Mouse (Mus musculus) gastrocnemius, adult 8-10 months (tissue): Measurements from ENCODE around the gene Noxa1. TPM values are rescaled to one million over a fixed set of nuclear protein-coding genes. Genes with fewer than 3 reads are reported as not detected.

Experiments
- DNase-seq, 2 experiments: peaks; one replicate each; pipeline ENCODE4 v3.0.0; 2022; ENCODE audit warnings: low spot score in 2 of 2
- total RNA-seq, 4 experiments: library from RNA; stranded (reverse); gene quantifications; 2 replicates each; pipeline ENCODE4 v1.2.4; 2022

Noxa1 gene
- total RNA-seq, result not detected

GRCm38 (mm10) chr2:25095109-25095850, at the start of gene Noxa1:
Gene Noxa1, minus strand, starts transcription at chr2:25095149.
- no peak for DNase-seq

- DNase-seq, result no peak
Measured at GRCm38 (mm10) chr2:25141921-25142320, 47.0 kb upstream of the Noxa1 start.

GRCm38 (mm10) chr2:25141185-25141584, 46.2 kb upstream of the Noxa1 start:
- DNase-seq, result no peak

- no peak for DNase-seq
Measured at GRCm38 (mm10) chr2:25137832-25138231, 42.9 kb upstream of the Noxa1 start.

GRCm38 (mm10) chr2:25131601-25132000, 36.7 kb upstream of the Noxa1 start:
- DNase-seq, result no peak

GRCm38 (mm10) chr2:25128072-25128471, 33.1 kb upstream of the Noxa1 start:
- peak; percentile 33 to 50 for DNase-seq

GRCm38 (mm10) chr2:25127206-25127605, 32.3 kb upstream of the Noxa1 start:
- DNase-seq, result peak; percentile 32 to 52

GRCm38 (mm10) chr2:25126011-25127010, 31.4 kb upstream of the Noxa1 start:
- no peak for DNase-seq

GRCm38 (mm10) chr2:25125146-25125545, 30.2 kb upstream of the Noxa1 start:
- DNase-seq, result no peak

- no peak for DNase-seq
Measured at GRCm38 (mm10) chr2:25124411-25124810, 29.5 kb upstream of the Noxa1 start.

- DNase-seq, result no peak
Measured at GRCm38 (mm10) chr2:25123527-25123926, 28.6 kb upstream of the Noxa1 start.

- no peak for DNase-seq
Measured at GRCm38 (mm10) chr2:25122666-25123065, 27.7 kb upstream of the Noxa1 start.

GRCm38 (mm10) chr2:25120963-25121362, 26.0 kb upstream of the Noxa1 start:
- no peak for DNase-seq

GRCm38 (mm10) chr2:25115442-25115841, 20.5 kb upstream of the Noxa1 start:
- DNase-seq, result no peak

- DNase-seq, result no peak
Measured at GRCm38 (mm10) chr2:25114308-25114707, 19.4 kb upstream of the Noxa1 start.

GRCm38 (mm10) chr2:25111184-25111791, 16.3 kb upstream of the Noxa1 start:
- no peak for DNase-seq

- DNase-seq, result no peak
Measured at GRCm38 (mm10) chr2:25110505-25111183, 15.7 kb upstream of the Noxa1 start.

- no peak for DNase-seq
Measured at GRCm38 (mm10) chr2:25109487-25109886, 14.5 kb upstream of the Noxa1 start.

- no peak for DNase-seq
Measured at GRCm38 (mm10) chr2:25106045-25106444, 11.1 kb upstream of the Noxa1 start.

- no peak for DNase-seq
Measured at GRCm38 (mm10) chr2:25104122-25104521, 9.2 kb upstream of the Noxa1 start.

GRCm38 (mm10) chr2:25099703-25100102, 4.8 kb upstream of the Noxa1 start:
- no peak for DNase-seq
